Mouse (Mus musculus) adrenal gland, adult 10 weeks (tissue): ENCODE data around the gene Calml4. TPM values are rescaled to one million over a fixed set of nuclear protein-coding genes. Genes with fewer than 3 reads are reported as not detected.

Experiments used
- polyA plus RNA-seq: library from polyadenylated mRNA; stranded (reverse); fragments of 350-450 nt; fragmentation: Illumina TruSeq; extraction: RNeasy Lipid Tissue Mini Kit (QIAGEN cat#74804); gene quantifications from one replicate; pipeline ENCODE4 v1.2.3, GENCODE M21; 2014; ENCODE audit warnings: low read depth, low replicate concordance

Gene Calml4
- 6.6 TPM for polyA plus RNA-seq

DNA sequence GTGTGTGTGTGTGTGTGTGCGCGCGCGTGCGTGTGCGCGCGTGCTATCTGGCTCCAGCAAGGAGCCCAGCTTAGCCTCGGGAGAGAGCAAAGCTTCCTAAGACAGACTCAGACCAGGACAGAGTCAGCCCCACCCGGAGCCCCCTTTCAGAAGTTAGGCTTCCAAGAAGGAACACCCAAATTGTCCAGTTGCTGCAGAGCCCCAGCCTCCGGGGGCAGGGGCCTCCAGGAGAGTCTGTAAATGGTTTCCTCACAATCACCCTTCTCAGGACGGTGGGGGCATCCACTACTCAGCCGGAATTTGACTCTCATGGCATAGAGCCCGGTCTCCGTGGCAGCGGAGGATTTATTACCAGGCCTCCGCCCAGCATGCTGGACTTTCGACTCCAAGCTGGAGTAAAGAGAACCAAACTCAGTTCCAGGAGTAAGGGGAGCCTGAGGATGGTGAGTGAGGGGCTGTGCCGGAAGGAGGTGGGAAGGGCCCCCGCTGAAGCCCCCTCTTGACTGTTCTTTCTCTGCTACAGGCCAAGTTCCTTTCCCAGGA, at the start of gene Calml4:
Gene Calml4, plus strand, starts transcription at position 362 of the 543 bp plus-strand sequence.

DNA sequence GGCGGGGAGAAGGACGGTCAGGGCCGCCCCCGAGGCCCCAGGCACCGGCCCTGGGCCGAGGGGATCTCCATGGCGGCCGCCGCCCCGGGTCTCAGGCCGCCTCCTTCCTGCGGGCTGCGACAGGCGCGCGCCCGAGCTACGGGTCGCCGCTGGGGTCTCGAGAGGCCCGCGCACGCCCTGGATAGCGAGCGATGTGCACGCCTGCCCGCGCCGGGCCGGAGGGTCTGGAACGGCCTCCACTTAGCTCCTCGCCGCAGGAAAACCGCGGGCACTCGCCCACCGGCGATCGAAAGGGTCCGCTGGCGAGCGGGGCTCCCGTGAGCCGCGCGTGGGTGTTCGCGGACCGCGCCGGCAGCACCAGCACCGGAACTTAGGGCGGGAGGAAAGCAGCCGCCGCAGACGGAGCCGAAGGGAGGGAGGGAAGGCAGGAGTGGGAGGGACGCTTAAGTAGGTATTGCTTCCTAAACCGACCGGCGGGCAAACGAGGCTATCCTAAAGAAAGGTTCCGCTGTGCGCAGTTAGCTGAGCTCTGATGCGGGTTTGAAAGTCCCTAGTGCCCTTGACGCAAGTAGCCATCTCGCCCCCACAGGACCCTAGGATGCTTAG, 46.3 kb upstream of the Calml4 start, which contains the start of gene Fem1b:
Gene Fem1b, minus strand, starts transcription at position 419 of the 606 bp plus-strand sequence.

DNA sequence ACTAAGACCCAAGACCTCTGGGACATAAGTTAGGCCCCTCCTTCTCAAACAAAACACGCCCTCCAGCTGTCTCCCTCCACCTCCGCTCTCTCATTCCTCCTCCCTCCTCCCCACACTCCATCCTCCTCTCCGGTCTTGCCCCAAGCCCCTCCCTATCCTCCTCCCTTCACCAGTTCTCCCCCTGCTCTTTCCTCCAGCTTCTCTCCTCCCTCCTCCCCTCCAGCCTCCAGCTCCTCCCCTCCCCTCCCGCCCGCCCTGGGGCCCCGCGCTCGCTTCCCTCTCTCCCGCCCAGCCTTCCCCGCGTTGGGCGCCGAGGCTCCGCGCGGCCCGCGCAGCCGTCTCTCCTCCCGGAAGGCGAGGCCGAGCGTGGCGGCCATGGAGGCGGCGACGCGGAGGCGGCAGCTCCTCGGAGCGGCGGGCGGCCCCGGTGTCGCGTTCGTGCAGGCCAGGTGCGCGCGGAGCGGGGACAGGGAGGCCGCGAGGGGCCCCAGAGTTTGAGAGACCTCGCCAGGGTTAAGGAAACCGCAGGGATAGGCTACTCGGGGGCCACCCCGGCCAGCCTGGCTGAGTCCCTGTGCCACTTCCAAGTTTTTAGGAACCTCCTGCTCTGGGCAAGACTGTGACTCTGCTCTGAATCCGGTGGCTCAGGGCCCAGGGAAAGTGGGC, 19.2 kb upstream of the Calml4 start, which contains the start of gene Cln6:
Gene Cln6, plus strand, starts transcription at position 280 of the 666 bp plus-strand sequence.

Other genes with a start within 250 kb of the Calml4 start
- 0.17 TPM for gene Itga11, start 180.3 kb upstream of the Calml4 start, polyA plus RNA-seq
- 57.2 TPM for gene Fem1b, start 46.1 kb upstream of the Calml4 start, polyA plus RNA-seq
- 4.7 TPM for gene Cln6, start 19.3 kb upstream of the Calml4 start, polyA plus RNA-seq
- gene Pias1, start 129.8 kb downstream of the Calml4 start, polyA plus RNA-seq: 38.2 TPM